Mouse (Mus musculus) E14TG2a.4 (cell line): ENCODE results near the gene Uxs1.

Experiments used
- CTCF ChIP-seq: conservative IDR thresholded peaks from 2 replicates; pipeline ENCODE4 v1.5.1; 2014; ENCODE audit warnings: low read length
- NANOG ChIP-seq: IDR thresholded peaks from 2 replicates; pipeline ENCODE4 v1.6.1; 2014; ENCODE audit warnings: borderline replicate concordance, low read length, mixed read lengths
- POU5F1 ChIP-seq: IDR thresholded peaks from 2 replicates; pipeline ENCODE4 v1.6.1; 2014; ENCODE audit warnings: low read length, borderline replicate concordance

GRCm38 (mm10) chr1:43818356-43818755 lies 9.2 kb downstream of the Uxs1 start:
- TF ChIP-seq CTCF, result no peak
- no peak for TF ChIP-seq POU5F1
- TF ChIP-seq NANOG, result no peak
